Mouse (Mus musculus) v-Abl transformed pro-B cells (cell line): Measurements from ENCODE around the gene Hba-x.

Experiments
- in situ Hi-C, 2 experiments: fragments of 400-800 bp; cut with MboI; formaldehyde crosslinking; loops; one replicate each; pipeline ENCODE4 v1.15.1; 2025; ENCODE audit not compliant: unreplicated experiment in 2 of 2

Hba-x gene

GRCm38 (mm10) chr11:32276347-32276746 lies at the start of gene Hba-x:
Hba-x (plus strand) TSS chr11:32276400.
- in situ Hi-C loops = no loop called here

- in situ Hi-C loops = no loop called here
Measured at GRCm38 (mm10) chr11:32227041-32227440, 49.2 kb upstream of the Hba-x start.

GRCm38 (mm10) chr11:32227555-32227954 lies 48.6 kb upstream of the Hba-x start:
- in situ Hi-C loops = no loop called here

GRCm38 (mm10) chr11:32228292-32228845 lies 47.8 kb upstream of the Hba-x start:
- in situ Hi-C loops = no loop called here

- in situ Hi-C loops = loop anchor here in 1 of 2 experiments (10.0 kb wide), 1 partner anchor 45 kb away; no protein-coding TSS in a partner anchor
Measured at GRCm38 (mm10) chr11:32230220-32230619, 46.0 kb upstream of the Hba-x start.

GRCm38 (mm10) chr11:32231125-32231524 lies 45.1 kb upstream of the Hba-x start:
- in situ Hi-C loops = loop anchor here in 1 of 2 experiments (10.0 kb wide), 1 partner anchor 46 kb away; no protein-coding TSS in a partner anchor

- in situ Hi-C loops = loop anchor here in 1 of 2 experiments (10.0 kb wide), 1 partner anchor 48 kb away; no protein-coding TSS in a partner anchor
Measured at GRCm38 (mm10) chr11:32232848-32233247, 43.4 kb upstream of the Hba-x start.

- in situ Hi-C loops = loop anchor here in 1 of 2 experiments (10.0 kb wide), 1 partner anchor 49 kb away; no protein-coding TSS in a partner anchor
Measured at GRCm38 (mm10) chr11:32233895-32234294, 42.3 kb upstream of the Hba-x start.

GRCm38 (mm10) chr11:32234816-32235485 lies 41.2 kb upstream of the Hba-x start:
- in situ Hi-C loops = loop anchor here in 1 of 2 experiments (10.0 kb wide), 1 partner anchor 50 kb away; no protein-coding TSS in a partner anchor

- in situ Hi-C loops = loop anchor here in 1 of 2 experiments (10.0 kb wide), 1 partner anchor 51 kb away; no protein-coding TSS in a partner anchor
Measured at GRCm38 (mm10) chr11:32235646-32236045, 40.6 kb upstream of the Hba-x start.

- in situ Hi-C loops = loop anchor here in 1 of 2 experiments (10.0 kb wide), 1 partner anchor 51 kb away; no protein-coding TSS in a partner anchor
Measured at GRCm38 (mm10) chr11:32236132-32236531, 40.1 kb upstream of the Hba-x start.

- in situ Hi-C loops = loop anchor here in 1 of 2 experiments (10.0 kb wide), 1 partner anchor 52 kb away; no protein-coding TSS in a partner anchor
Measured at GRCm38 (mm10) chr11:32236712-32237410, 39.3 kb upstream of the Hba-x start.

- in situ Hi-C loops = loop anchor here in 1 of 2 experiments (10.0 kb wide), 1 partner anchor 53 kb away; no protein-coding TSS in a partner anchor
Measured at GRCm38 (mm10) chr11:32237411-32237795, 38.8 kb upstream of the Hba-x start.

- in situ Hi-C loops = loop anchor here in 1 of 2 experiments (10.0 kb wide), 1 partner anchor 53 kb away; no protein-coding TSS in a partner anchor
Measured at GRCm38 (mm10) chr11:32238093-32238860, 37.9 kb upstream of the Hba-x start.

- in situ Hi-C loops = no loop called here
Measured at GRCm38 (mm10) chr11:32241391-32241790, 34.8 kb upstream of the Hba-x start.

- in situ Hi-C loops = no loop called here
Measured at GRCm38 (mm10) chr11:32242209-32242608, 34.0 kb upstream of the Hba-x start.

GRCm38 (mm10) chr11:32243205-32243955 lies 32.8 kb upstream of the Hba-x start:
- in situ Hi-C loops = no loop called here

- in situ Hi-C loops = no loop called here
Measured at GRCm38 (mm10) chr11:32244064-32244463, 32.1 kb upstream of the Hba-x start.

GRCm38 (mm10) chr11:32244617-32245016 lies 31.6 kb upstream of the Hba-x start:
- in situ Hi-C loops = no loop called here
